Mouse (Mus musculus) forebrain, embryonic 16.5 days (tissue): ENCODE data around the gene Tas2r126. TPM values are rescaled to one million over a fixed set of nuclear protein-coding genes. Genes with fewer than 3 reads are reported as not detected.

Experiments
- ATAC-seq: fragments of 200-750 bp; cut with Nextera tagmentation; 2 replicates; pipeline ENCODE4 v1.8.0; 2017; ENCODE audit warnings: mild to moderate bottlenecking, moderate library complexity
- H3K27ac ChIP-seq: fragments of 300-500 bp; sonication (generic); 2 replicates; pipeline ENCODE4 v1.5.1; 2014; ENCODE audit warnings: low read length, control low read depth
- H3K27me3 ChIP-seq: fragments of 300-500 bp; sonication (generic); replicated peaks from 2 replicates; pipeline ENCODE4 v1.6.1; 2014; ENCODE audit warnings: low read length; ENCODE audit not compliant: control insufficient read depth, insufficient read depth
- H3K36me3 ChIP-seq: fragments of 300-500 bp; sonication (generic); 2 replicates; pipeline ENCODE4 v1.6.1; 2014; ENCODE audit not compliant: control insufficient read depth, insufficient read depth
- H3K4me1 ChIP-seq: fragments of 300-500 bp; sonication (generic); replicated peaks from 2 replicates; pipeline ENCODE4 v1.6.1; 2014; ENCODE audit warnings: low read length; ENCODE audit not compliant: control insufficient read depth, insufficient read depth
- H3K4me2 ChIP-seq: fragments of 300-500 bp; sonication (generic); 2 replicates; pipeline ENCODE4 v1.6.1; 2014; ENCODE audit warnings: mild to moderate bottlenecking, low read length, control low read depth
- H3K4me3 ChIP-seq: fragments of 300-500 bp; sonication (generic); replicated peaks from 2 replicates; pipeline ENCODE4 v1.5.1; 2014; ENCODE audit warnings: mild to moderate bottlenecking, low read length, control low read depth
- H3K9ac ChIP-seq: fragments of 300-500 bp; sonication (generic); replicated peaks from 2 replicates; pipeline ENCODE4 v1.6.1; 2014; ENCODE audit warnings: low read depth, low read length, control low read depth
- H3K9me3 ChIP-seq: fragments of 300-500 bp; sonication (generic); 2 replicates; pipeline ENCODE4 v1.6.1; 2016; ENCODE audit warnings: low read length; ENCODE audit not compliant: control insufficient read depth
- WGBS: fragments of 180-500 bp; shearing (Covaris S2); extraction: QIAGEN DNeasy Blood & Tissue Kit; methylation state at CpG from one replicate; pipeline ENCODE4 v1.1.7; 2014; 5-methylcytosine and 5-hydroxymethylcytosine counted together
- polyA plus RNA-seq: library from polyadenylated mRNA; unstranded; fragments of >200 nt; fragmentation: Nextera tagmentation; extraction: Ambion mirVana; gene quantifications from 2 replicates; pipeline ENCODE4 v1.2.1, GENCODE M21; 2015

Tas2r126 gene
- polyA plus RNA-seq, 1 experiment from 2014 or later, result not detected

DNA sequence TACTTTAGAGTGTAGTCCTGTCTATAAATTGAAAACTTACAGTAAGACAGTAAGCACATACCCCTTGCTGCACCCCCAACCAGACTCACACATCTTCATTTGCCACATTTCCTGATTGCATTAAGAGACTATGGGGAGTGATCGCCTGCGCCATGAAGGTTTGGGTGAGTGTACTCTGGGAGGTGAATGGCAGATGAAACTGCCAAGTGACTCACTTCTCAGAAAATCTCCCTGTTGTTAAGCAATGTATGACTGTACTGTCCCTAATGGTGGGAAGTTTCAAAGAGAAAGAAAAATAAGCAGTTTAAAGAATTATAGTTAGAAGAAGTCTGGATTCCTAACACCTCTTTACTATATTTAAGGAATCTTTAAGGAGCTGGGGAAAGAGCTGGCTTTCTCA lies 14.9 kb upstream of the Tas2r126 start:
- Histone ChIP-seq H3K4me2 (no peak overlapping the region), H3K4me3 (no peak overlapping the region), H3K9me3 (no peaks in the 10 kb centered on the region), H3K27me3 (no peaks in the 10 kb centered on the region), H3K36me3 (no peaks in the 10 kb centered on the region), H3K4me1 (no peaks in the 10 kb centered on the region), H3K27ac (no peak overlapping the region), H3K9ac (no peak overlapping the region)
- ATAC-seq, result no peak
- 96% methylated on average over 2 of the region's 2 CpGs for WGBS

DNA sequence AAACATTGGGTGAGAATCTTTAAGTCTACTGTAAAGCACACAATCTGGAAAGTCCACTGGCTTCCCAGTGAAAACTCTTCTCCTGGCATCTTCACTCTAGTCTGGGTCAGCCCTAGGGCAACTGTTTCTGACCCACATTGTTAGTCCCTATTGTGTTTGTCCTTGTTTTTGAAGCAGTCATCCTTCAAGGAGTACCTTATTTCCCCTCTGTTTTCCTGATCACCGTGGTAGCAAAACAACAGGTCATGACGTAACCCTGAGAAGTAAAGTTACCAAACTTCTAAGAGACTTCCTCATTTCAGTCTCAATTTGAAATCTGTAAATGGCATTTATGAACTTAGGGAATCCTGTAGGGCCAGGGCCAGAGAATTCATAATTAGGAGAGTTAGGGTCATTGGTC lies 12.9 kb upstream of the Tas2r126 start:
- no peaks in the 10 kb centered on the region for H3K4me1 ChIP-seq
- 88% methylated on average over 2 of the region's 2 CpGs for WGBS
- no peaks in the 10 kb centered on the region for H3K27me3 ChIP-seq
- H3K27ac ChIP-seq, result no peak overlapping the region
- no peak overlapping the region for H3K4me2 ChIP-seq
- H3K9me3 ChIP-seq, result no peaks in the 10 kb centered on the region
- ATAC-seq, result no peak
- no peaks in the 10 kb centered on the region for H3K36me3 ChIP-seq
- H3K4me3 ChIP-seq, result no peak overlapping the region
- H3K9ac ChIP-seq, result no peak overlapping the region

DNA sequence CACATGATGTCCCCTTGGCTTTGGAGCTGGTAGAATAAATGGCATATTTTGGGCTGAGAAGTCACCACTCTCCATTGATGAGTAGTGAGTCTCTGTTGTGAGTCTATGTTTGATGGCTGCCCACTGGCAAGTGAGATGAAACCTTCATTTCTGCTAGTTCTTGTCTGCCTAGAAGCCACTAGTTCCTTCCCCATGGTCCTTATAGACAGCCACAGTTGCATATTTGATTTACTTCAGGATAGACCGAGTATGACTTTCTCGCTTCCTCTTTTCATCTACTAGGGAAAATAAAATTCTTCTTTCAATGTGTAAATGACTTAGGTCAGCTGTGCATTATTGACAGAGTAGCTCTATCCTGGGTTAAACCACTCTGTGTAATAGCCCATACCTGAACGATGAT lies 9.9 kb upstream of the Tas2r126 start:
- no peak overlapping the region for H3K27ac ChIP-seq
- no peaks in the 10 kb centered on the region for H3K36me3 ChIP-seq
- no peak overlapping the region for H3K4me2 ChIP-seq
- no peak overlapping the region for H3K9ac ChIP-seq
- H3K27me3 ChIP-seq, result no peaks in the 10 kb centered on the region
- WGBS, result 95% methylated on average over 3 of the region's 3 CpGs
- H3K9me3 ChIP-seq, result no peaks in the 10 kb centered on the region
- ATAC-seq, result no peak
- H3K4me1 ChIP-seq, result no peaks in the 10 kb centered on the region
- no peak overlapping the region for H3K4me3 ChIP-seq

DNA sequence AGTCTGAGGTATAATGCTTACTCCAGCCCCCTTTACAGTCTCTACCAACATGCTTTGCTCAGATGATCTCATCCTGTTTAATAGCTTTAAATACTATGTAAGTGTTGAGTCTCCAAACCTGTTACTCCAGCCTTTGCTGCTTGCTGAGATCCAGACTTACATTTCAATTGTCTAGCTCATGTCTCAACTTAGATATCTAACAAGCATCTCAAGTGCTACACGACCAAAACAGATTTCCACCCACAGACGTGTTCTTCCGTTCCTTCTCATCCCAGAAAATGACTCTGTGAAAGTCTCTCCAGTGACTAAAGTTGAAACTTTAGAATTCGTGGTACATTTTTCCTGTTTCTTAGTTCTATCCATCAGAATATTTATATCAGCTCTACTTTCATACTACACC lies 8.0 kb upstream of the Tas2r126 start:
- no peaks in the 10 kb centered on the region for H3K9me3 ChIP-seq
- no peak overlapping the region for H3K27ac ChIP-seq
- H3K9ac ChIP-seq, result no peak overlapping the region
- no peak for ATAC-seq
- no peaks in the 10 kb centered on the region for H3K36me3 ChIP-seq
- H3K4me1 ChIP-seq, result no peaks in the 10 kb centered on the region
- H3K4me3 ChIP-seq, result no peak overlapping the region
- no peaks in the 10 kb centered on the region for H3K27me3 ChIP-seq
- no peak overlapping the region for H3K4me2 ChIP-seq
- 86% methylated on average over 4 of the region's 4 CpGs for WGBS

DNA sequence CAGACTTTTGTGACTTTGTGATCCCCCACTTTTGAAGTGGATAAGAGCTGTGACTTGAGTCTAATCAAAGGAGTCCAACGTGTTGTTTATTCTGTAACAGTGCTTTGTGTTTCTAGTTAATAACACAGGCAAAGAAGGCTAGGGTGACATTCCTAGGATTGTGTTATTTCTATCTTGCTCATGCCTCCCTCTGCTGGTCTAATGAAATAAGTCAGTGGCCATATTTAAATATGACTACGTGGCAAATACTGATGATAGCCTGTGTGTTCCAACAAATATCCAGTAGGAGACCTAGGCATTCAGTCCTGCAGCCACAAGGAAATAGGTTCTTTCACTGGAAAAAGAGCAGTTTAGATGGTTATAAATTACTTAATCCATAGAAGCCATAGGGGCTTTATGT lies 781 bp upstream of the Tas2r126 start:
- H3K4me2 ChIP-seq, result no peak overlapping the region
- H3K27me3 ChIP-seq, result no peaks in the 10 kb centered on the region
- WGBS, result 60% methylated on average over 2 of the region's 2 CpGs
- H3K4me1 ChIP-seq, result no peaks in the 10 kb centered on the region
- ATAC-seq, result no peak
- H3K9ac ChIP-seq, result no peak overlapping the region
- no peaks in the 10 kb centered on the region for H3K9me3 ChIP-seq
- no peak overlapping the region for H3K27ac ChIP-seq
- no peaks in the 10 kb centered on the region for H3K36me3 ChIP-seq
- H3K4me3 ChIP-seq, result no peak overlapping the region

DNA sequence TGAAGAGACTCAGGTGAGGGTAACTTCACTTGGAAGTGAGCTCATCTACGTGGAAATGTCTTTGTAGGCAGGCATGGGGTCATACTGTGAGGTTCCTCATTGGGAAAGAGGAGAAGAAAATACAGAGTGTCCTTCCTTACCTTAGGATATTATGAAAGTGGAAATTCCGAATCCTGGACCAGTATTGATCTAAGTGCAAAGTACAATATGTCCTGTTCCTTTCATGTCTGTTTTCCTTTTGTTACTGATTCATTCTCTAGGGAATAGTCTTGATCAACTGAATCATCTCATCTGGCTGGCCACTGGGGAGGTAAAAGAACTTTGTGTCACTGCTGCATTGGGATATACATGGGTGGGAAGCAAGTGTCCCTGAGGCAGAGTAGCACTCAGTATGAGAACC lies 1.2 kb downstream of the Tas2r126 start:
- Histone ChIP-seq H3K27me3 (no peaks in the 10 kb centered on the region), H3K36me3 (no peaks in the 10 kb centered on the region), H3K27ac (no peak overlapping the region), H3K9me3 (no peaks in the 10 kb centered on the region), H3K4me2 (no peak overlapping the region), H3K9ac (no peak overlapping the region), H3K4me3 (no peak overlapping the region), H3K4me1 (no peaks in the 10 kb centered on the region)
- ATAC-seq, result no peak
- WGBS, result 61% methylated on average over 2 of the region's 2 CpGs

DNA sequence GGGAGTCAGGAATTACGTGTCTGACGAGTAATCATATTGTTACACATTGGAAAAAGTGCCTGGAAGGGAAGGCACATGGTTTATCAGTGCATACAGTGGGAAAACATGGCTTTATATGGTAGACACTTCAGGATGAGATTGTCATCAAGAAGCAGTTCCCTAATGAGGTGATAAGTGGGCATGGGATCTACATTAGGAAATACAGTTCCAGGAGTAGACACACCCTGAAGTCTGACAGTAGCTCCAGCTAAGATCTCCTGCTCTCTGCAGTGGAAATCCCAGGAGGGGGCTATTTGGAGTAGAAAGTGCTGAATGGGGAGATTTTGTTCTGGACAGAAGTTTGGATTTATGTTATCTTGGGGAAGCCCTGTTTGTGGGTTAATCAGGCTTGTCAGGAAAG lies 7.1 kb downstream of the Tas2r126 start:
- no peak overlapping the region for H3K27ac ChIP-seq
- no peak for ATAC-seq
- no peaks in the 10 kb centered on the region for H3K4me1 ChIP-seq
- H3K4me3 ChIP-seq, result no peak overlapping the region
- H3K4me2 ChIP-seq, result no peak overlapping the region
- no peaks in the 10 kb centered on the region for H3K9me3 ChIP-seq
- H3K36me3 ChIP-seq, result no peaks in the 10 kb centered on the region
- H3K27me3 ChIP-seq, result no peaks in the 10 kb centered on the region
- H3K9ac ChIP-seq, result no peak overlapping the region
- WGBS, result 86% methylated on average over 2 of the region's 2 CpGs

DNA sequence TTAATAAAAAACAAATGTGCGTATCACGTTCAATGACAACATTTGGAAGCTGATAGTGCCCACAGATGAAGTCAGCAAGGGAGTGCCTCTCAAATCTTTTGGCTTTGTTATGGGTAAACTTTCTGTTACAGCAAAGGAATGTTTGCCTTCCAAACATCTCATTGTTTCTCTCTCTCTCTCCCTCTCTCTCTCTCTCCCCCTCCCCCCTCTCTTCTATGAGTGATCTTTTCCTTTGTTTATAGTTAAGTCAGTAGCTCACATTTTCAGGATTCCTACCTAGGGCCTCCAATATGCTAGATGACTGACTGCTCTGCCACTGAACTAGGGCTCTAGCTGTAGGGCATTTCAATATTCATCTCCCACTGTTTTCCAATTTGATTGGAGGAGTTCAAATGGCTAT lies 10.2 kb downstream of the Tas2r126 start:
- ATAC-seq, result no peak
- no peaks in the 10 kb centered on the region for H3K27me3 ChIP-seq
- H3K9me3 ChIP-seq, result no peaks in the 10 kb centered on the region
- WGBS, result 89% methylated on average over 2 of the region's 2 CpGs
- no peak overlapping the region for H3K27ac ChIP-seq
- H3K36me3 ChIP-seq, result no peaks in the 10 kb centered on the region
- H3K4me3 ChIP-seq, result no peak overlapping the region
- H3K4me2 ChIP-seq, result no peak overlapping the region
- H3K9ac ChIP-seq, result no peak overlapping the region
- H3K4me1 ChIP-seq, result no peaks in the 10 kb centered on the region

DNA sequence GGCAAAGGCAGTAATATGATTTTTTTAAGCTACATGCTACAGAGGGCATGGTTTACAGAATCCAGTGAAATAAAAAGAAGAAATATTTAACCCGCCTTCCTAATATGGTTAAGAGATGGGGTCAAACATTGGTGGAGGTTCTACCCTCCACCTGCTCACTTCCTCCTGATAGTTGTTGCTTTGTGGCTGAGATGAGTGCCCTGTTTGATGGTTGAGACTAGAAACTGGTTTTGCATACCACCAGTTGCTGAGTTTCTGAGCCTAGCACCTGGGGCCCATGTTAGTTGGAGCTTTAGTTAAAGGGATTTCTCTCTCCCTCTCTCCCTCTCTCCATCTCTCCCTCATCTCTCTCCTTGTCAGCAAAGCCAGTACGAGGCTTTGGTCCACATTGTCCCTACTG lies 13.0 kb downstream of the Tas2r126 start:
- Histone ChIP-seq H3K9me3 (no peaks in the 10 kb centered on the region), H3K36me3 (no peaks in the 10 kb centered on the region), H3K27me3 (no peaks in the 10 kb centered on the region), H3K4me1 (no peaks in the 10 kb centered on the region), H3K4me2 (no peak overlapping the region), H3K9ac (no peak overlapping the region), H3K4me3 (no peak overlapping the region), H3K27ac (no peak overlapping the region)
- ATAC-seq, result no peak
- WGBS, result 83% methylated on average over 2 of the region's 2 CpGs

DNA sequence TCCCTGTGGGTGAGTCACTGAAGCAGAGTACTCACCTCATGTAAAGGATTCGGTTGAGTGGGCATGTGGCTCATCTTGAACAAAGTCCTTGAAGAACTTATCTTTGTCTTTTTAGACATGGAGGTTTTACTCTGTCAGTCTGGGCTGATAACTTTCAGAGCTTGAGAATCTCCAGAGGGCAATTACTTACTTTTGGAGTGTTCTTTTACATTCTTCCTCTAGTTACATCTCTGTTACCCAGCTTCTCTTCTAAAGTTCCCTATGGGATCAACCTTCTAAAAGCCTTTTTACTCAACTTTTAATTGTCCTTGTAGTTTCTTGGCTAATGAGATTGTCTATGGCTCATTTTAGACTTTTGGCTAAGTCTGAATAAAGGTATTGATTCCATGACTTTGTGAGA lies 30.8 kb downstream of the Tas2r126 start, which contains the start of gene Olfr458:
Gene Olfr458 (minus strand): TSS at position 101 of the 400 bp plus-strand sequence.
- WGBS, result 71% methylated on average over 1 of the region's 1 CpGs
- Histone ChIP-seq H3K4me2 (no peak within 1 kb of the TSS), H3K4me3 (no peak within 1 kb of the TSS), H3K9me3 (no peaks in the 10 kb centered on the region), H3K27me3 (no peaks in the 10 kb centered on the region), H3K4me1 (no peaks in the 10 kb centered on the region), H3K36me3 (no peaks in the 10 kb centered on the region), H3K27ac (no peak within 1 kb of the TSS), H3K9ac (no peak within 1 kb of the TSS)
- ATAC-seq, result no peak
